1 mouse cellular context compared by ENCODE assay signal in the genomic region with DNA sequence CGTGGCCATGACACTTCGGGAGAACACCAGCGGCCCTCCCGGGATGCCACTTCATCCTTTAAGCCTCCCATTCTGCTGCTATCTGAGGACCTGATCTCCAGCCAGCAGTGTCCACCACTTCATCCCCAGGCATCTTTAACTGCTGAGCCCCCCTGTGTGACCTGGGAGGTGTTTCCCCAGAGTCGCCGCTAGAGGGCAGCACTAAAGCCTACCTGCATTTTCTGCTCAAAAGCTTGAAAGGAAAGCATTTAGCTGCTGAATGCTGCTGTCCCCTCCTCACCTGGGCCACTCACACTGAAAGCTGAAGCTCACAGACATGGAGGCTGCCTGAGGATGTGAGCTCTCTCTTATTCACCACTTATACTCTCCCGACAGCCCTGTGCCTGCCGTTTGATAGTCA.
TF ChIP-seq lines count a peak whose summit lies in the region.

No protein-coding gene starts in this region.

TF ChIP-seq in CH12.LX, 34 proteins besides CTCF, POLR2A, EP300 and RAD21:
- TF ChIP-seq SMC3 (IDR thresholded peaks at IDR 0.05; ENCODE audit: low read depth, low read length) = peak; percentile 32
TF ChIP-seq in CH12.LX: peak in this region for 1; not testable (repeated sequence) for 33.
